Mouse (Mus musculus) lung, adult 2 months (tissue): ENCODE data around the gene Cmtm6. TPM values are rescaled to one million over a fixed set of nuclear protein-coding genes. Genes with fewer than 3 reads are reported as not detected.

ENCODE experiments used
- DNase-seq: peaks from one replicate; pipeline ENCODE4 v3.0.0; 2022
- H3K4me1 ChIP-seq: fragments of 200-500 bp; 2 replicates; pipeline ENCODE4 v1.6.1; 2011; ENCODE audit warnings: low read length; ENCODE audit not compliant: control insufficient read depth, insufficient read depth
- H3K4me3 ChIP-seq: fragments of 200-500 bp; replicated peaks from 2 replicates; pipeline ENCODE3; 2011; ENCODE audit warnings: low read depth, mild to moderate bottlenecking, control low read depth, low read length; ENCODE audit errors: extremely low read depth
- CTCF ChIP-seq: fragments of 200-500 bp; IDR thresholded peaks from 2 replicates; pipeline ENCODE4 v1.5.1; 2011; ENCODE audit warnings: mild to moderate bottlenecking, low read length, control low read depth; ENCODE audit not compliant: insufficient read depth
- POLR2A ChIP-seq: fragments of 200-500 bp; IDR thresholded peaks from 2 replicates; pipeline ENCODE4 v1.6.1; 2011; ENCODE audit warnings: low read depth, mild to moderate bottlenecking, control low read depth, low read length, borderline replicate concordance; ENCODE audit errors: extremely low read depth
- WGBS: fragments of 180-500 bp; shearing (Covaris S2); methylation state at CpG from one replicate; pipeline ENCODE4 v1.1.7; 2018; 5-methylcytosine and 5-hydroxymethylcytosine counted together
- polyA plus RNA-seq: library from polyadenylated mRNA; depleted of rRNA; stranded (reverse); fragments of >200 nt; gene quantifications from 2 replicates; pipeline ENCODE4 v1.2.3, GENCODE M21; 2012

Cmtm6 gene
- polyA plus RNA-seq, 1 experiment = 79.8 TPM

DNA sequence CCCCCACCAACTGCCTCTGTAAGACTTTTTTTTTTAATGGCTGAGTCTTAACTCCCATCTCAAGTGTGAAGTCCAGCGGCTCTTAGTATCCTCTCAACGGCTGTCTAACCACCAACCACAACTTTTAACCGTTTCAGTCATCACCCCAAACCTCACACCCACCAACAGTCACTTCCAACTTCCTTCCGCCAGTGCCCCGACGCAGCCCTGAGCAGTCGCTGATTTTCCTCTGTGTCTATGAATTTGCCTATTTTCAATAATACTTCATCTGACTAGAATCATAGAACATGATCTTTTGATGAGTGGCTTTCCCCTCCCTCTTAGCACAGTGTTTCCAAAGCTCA lies 47.1 kb downstream of the Cmtm6 start:
- TF ChIP-seq POLR2A (no peak), CTCF (no peak)
- no peak for DNase-seq
- WGBS = 61% methylated on average over 7 of the region's 7 CpGs
- Histone ChIP-seq H3K4me1 (0 out of 2 replicates have a peak, but pooled peaks cover 2% of the 10 kb centered on the region), H3K4me3 (no peak overlapping the region)

- WGBS = 88% methylated on average over 7 of the region's 7 CpGs
- 0 out of 2 replicates have a peak, but pooled peaks cover 2% of the 10 kb centered on the region for H3K4me1 ChIP-seq
- no peak overlapping the region for H3K4me3 ChIP-seq
- DNase-seq = no peak
- TF ChIP-seq POLR2A = no peak
- TF ChIP-seq CTCF = no peak
Measured at GRCm38 (mm10) chr9:114778877-114779276, 48.0 kb downstream of the Cmtm6 start.

- Histone ChIP-seq H3K4me1 (0 out of 2 replicates have a peak, but pooled peaks cover 2% of the 10 kb centered on the region), H3K4me3 (peak overlapping the region; percentile 8)
- no peak for DNase-seq
- WGBS = 54% methylated on average over 23 of the region's 23 CpGs
- TF ChIP-seq POLR2A (no peak), CTCF (no peak)
Measured at GRCm38 (mm10) chr9:114779984-114780745, 49.2 kb downstream of the Cmtm6 start.

GRCm38 (mm10) chr9:114780746-114781525 lies 50.0 kb downstream of the Cmtm6 start:
- no peaks in the 10 kb centered on the region for H3K4me1 ChIP-seq
- TF ChIP-seq CTCF (no peak), POLR2A (no peak)
- DNase-seq = peak; percentile 51
- under 1% methylated on average over 38 of the region's 38 CpGs for WGBS
- H3K4me3 ChIP-seq = peak overlapping the region; percentile 76

- DNase-seq = peak; percentile 76
- Histone ChIP-seq H3K4me3 (peak within 1 kb of the TSS; percentile 76), H3K4me1 (no peaks in the 10 kb centered on the region)
- WGBS = 1% methylated on average over 54 of the region's 54 CpGs
- TF ChIP-seq CTCF = no peak
- peak; percentile 16; the same call in 1 of the 2 replicates for TF ChIP-seq POLR2A
Measured at GRCm38 (mm10) chr9:114781526-114782212, 50.8 kb downstream of the Cmtm6 start, which contains the start of gene Cmtm7. Gene Cmtm7, minus strand, starts transcription at chr9:114781856.

DNA sequence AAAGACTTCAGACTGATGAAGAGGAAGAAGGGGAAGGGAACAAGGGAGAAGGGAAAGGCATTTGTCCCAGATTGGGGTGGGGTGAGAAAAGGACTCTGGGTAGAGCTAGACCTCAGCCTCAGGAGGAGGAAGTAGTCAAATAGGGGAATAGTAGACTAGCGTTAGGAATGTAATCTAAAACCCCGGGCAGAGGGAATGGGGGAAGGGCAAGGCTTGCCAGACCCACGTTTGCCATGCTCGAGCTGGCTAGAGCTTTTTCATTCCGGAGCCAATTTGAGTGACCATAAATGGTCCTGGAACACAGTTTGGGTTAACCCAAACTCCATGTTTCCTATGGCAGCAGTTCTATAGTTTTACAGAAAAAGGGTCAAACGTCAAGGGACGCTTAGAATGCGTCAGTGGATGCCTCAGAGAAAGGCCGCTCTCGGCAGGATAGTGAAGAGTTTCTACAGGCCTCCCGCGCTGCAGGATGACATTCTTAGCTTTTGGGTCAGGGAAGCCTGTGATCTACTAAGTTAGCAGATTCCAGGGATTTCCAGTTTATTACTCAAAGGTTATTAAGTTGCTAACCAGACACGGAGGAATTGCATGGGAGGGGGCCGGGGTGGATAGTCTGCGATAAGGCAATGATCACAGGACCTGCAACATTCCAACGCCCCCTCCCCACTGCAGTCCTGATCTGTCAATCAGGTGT lies 54.7 kb downstream of the Cmtm6 start:
- no peak for TF ChIP-seq POLR2A
- no peak for TF ChIP-seq CTCF
- 36% methylated on average over 16 of the region's 16 CpGs for WGBS
- Histone ChIP-seq H3K4me1 (no peaks in the 10 kb centered on the region), H3K4me3 (no peak overlapping the region)
- no peak for DNase-seq

- no peak for DNase-seq
- TF ChIP-seq POLR2A = no peak
- no peak for TF ChIP-seq CTCF
- H3K4me3 ChIP-seq = no peak overlapping the region
- no peaks in the 10 kb centered on the region for H3K4me1 ChIP-seq
- WGBS = 90% methylated on average over 5 of the region's 5 CpGs
Measured at GRCm38 (mm10) chr9:114787134-114787533, 56.2 kb downstream of the Cmtm6 start.

GRCm38 (mm10) chr9:114787716-114788115 lies 56.8 kb downstream of the Cmtm6 start:
- DNase-seq = no peak
- Histone ChIP-seq H3K4me3 (no peak overlapping the region), H3K4me1 (no peaks in the 10 kb centered on the region)
- 81% methylated on average over 7 of the region's 7 CpGs for WGBS
- TF ChIP-seq POLR2A (no peak), CTCF (no peak)

GRCm38 (mm10) chr9:114788697-114789096 lies 57.8 kb downstream of the Cmtm6 start:
- no peaks in the 10 kb centered on the region for H3K4me1 ChIP-seq
- no peak overlapping the region for H3K4me3 ChIP-seq
- DNase-seq = no peak
- no peak for TF ChIP-seq POLR2A
- no peak for TF ChIP-seq CTCF
- 84% methylated on average over 8 of the region's 8 CpGs for WGBS
